Mouse (Mus musculus) liver, embryonic 14.5 days (tissue): Measurements from ENCODE around the gene Azin2. TPM values are rescaled to one million over a fixed set of nuclear protein-coding genes. Genes with fewer than 3 reads are reported as not detected.

Experiments
- ATAC-seq: fragments of 200-750 bp; cut with Nextera tagmentation; 2 replicates; pipeline ENCODE4 v1.8.0; 2017; ENCODE audit warnings: moderate number of reproducible peaks, mild to moderate bottlenecking, moderate library complexity; ENCODE audit not compliant: insufficient read depth
- DNase-seq, 3 experiments: peaks; one replicate each; pipeline ENCODE4 v3.0.0-alpha.2; 2012 to 2013; ENCODE audit warnings: low read depth in 3 of 3, low spot score in 3 of 3
- H3K27ac ChIP-seq: fragments of 300-500 bp; sonication (generic); 2 replicates; pipeline ENCODE4 v1.5.1; 2014; ENCODE audit warnings: moderate library complexity, mild to moderate bottlenecking, control low read depth, inconsistent platforms
- H3K27me3 ChIP-seq: fragments of 300-500 bp; sonication (generic); 2 replicates; pipeline ENCODE4 v1.6.1; 2014; ENCODE audit warnings: mild to moderate bottlenecking, low read length, moderate library complexity; ENCODE audit not compliant: control insufficient read depth, insufficient read depth
- H3K36me3 ChIP-seq: fragments of 300-500 bp; sonication (generic); replicated peaks from 2 replicates; pipeline ENCODE4 v1.6.1; 2014; ENCODE audit warnings: low read depth; ENCODE audit not compliant: control insufficient read depth, insufficient read depth
- H3K4me1 ChIP-seq, 2 experiments: fragments of 200-500 bp in 1 of 2; fragments of 300-500 bp in 1 of 2; sonication (generic) in 1 of 2; replicated peaks; 2 replicates each; pipeline ENCODE4 v1.6.1; 2012 to 2014; ENCODE audit warnings: antibody characterized with exemption in 1 of 2, inconsistent platforms in 1 of 2, low read length in 1 of 2; ENCODE audit not compliant: control insufficient read depth in 2 of 2, insufficient read depth in 2 of 2
- H3K4me2 ChIP-seq: fragments of 300-500 bp; sonication (generic); 2 replicates; pipeline ENCODE4 v1.6.1; 2014; ENCODE audit warnings: low read depth, mild to moderate bottlenecking, control low read depth, moderate library complexity
- H3K4me3 ChIP-seq, 2 experiments: fragments of 200-500 bp in 1 of 2; fragments of 300-500 bp in 1 of 2; sonication (generic) in 1 of 2; 2 replicates each; pipeline ENCODE4 v1.5.1; 2012 to 2014; ENCODE audit warnings: low read depth in 2 of 2, low read length in 2 of 2, mild to moderate bottlenecking in 2 of 2, control low read depth in 1 of 2, inconsistent platforms in 1 of 2, moderate library complexity in 1 of 2; ENCODE audit not compliant: insufficient read depth in 1 of 2
- H3K9ac ChIP-seq: fragments of 300-500 bp; sonication (generic); replicated peaks from 2 replicates; pipeline ENCODE4 v1.6.1; 2014; ENCODE audit warnings: mild to moderate bottlenecking, control low read depth, moderate library complexity
- H3K9me3 ChIP-seq: fragments of 300-500 bp; sonication (generic); 2 replicates; pipeline ENCODE4 v1.6.1; 2016; ENCODE audit warnings: low read length, mixed read lengths; ENCODE audit not compliant: control insufficient read depth
- CTCF ChIP-seq: IDR thresholded peaks from 2 replicates; pipeline ENCODE4 v1.5.1; 2016; ENCODE audit warnings: antibody characterized with exemption, low read depth, control low read depth
- EP300 ChIP-seq: IDR thresholded peaks from 2 replicates; pipeline ENCODE4 v1.6.1; 2016; ENCODE audit warnings: antibody characterized with exemption, low read depth
- WGBS: fragments of 180-500 bp; shearing (Covaris S2); extraction: QIAGEN DNeasy Blood & Tissue Kit; methylation state at CpG from one replicate; pipeline ENCODE4 v1.1.7; 2014; ENCODE audit not compliant: insufficient replicate concordance; 5-methylcytosine and 5-hydroxymethylcytosine counted together
- polyA plus RNA-seq, 2 experiments: library from polyadenylated mRNA; depleted of rRNA in 1 of 2; stranded (reverse) in 1 of 2; unstranded in 1 of 2; fragments of >200 nt; fragmentation: Nextera tagmentation in 1 of 2; extraction: Ambion mirVana in 1 of 2; gene quantifications; 2 replicates each; pipeline versions ENCODE4 v1.2.1 to v1.2.3; 2012 to 2014

The Azin2 gene
- polyA plus RNA-seq, 2 experiments = 0.27 to 0.47 TPM

- no peaks in the 10 kb centered on the region for H3K9me3 ChIP-seq
- H3K36me3 ChIP-seq = no peaks in the 10 kb centered on the region
- WGBS = 70% methylated on average over 4 of the region's 4 CpGs
- H3K27me3 ChIP-seq = no peaks in the 10 kb centered on the region
- no peak for DNase-seq
- H3K9ac ChIP-seq = no peak overlapping the region
- ATAC-seq = no peak
- no peak overlapping the region for H3K4me3 ChIP-seq
- H3K4me2 ChIP-seq = no peak overlapping the region
- H3K4me1 ChIP-seq = peaks cover 0 to 3% of the 10 kb centered on the region in 2 experiments; a peak in 1 of 4 replicates
- H3K27ac ChIP-seq = no peak overlapping the region
- TF ChIP-seq EP300 = no peak
- no peak for TF ChIP-seq CTCF
These were observed 66.4 kb downstream of the Azin2 start for GRCm38 (mm10) chr4:128895841-128896240.

GRCm38 (mm10) chr4:128894112-128894511, 68.1 kb downstream of the Azin2 start:
- Histone ChIP-seq H3K27me3 (no peaks in the 10 kb centered on the region), H3K4me3 (no peak overlapping the region), H3K36me3 (no peaks in the 10 kb centered on the region), H3K27ac (no peak overlapping the region), H3K9me3 (no peaks in the 10 kb centered on the region), H3K4me2 (no peak overlapping the region), H3K9ac (no peak overlapping the region), H3K4me1 (peaks cover 0 to 3% of the 10 kb centered on the region in 2 experiments; a peak in 1 of 4 replicates)
- whole genome bisulfite sequencing = 64% methylated on average over 12 of the region's 12 CpGs
- TF ChIP-seq EP300 (no peak), CTCF (no peak)
- DNase-seq (no peak), ATAC-seq (no peak)

GRCm38 (mm10) chr4:128892188-128892587, 70.1 kb downstream of the Azin2 start:
- TF ChIP-seq CTCF (no peak), EP300 (no peak)

GRCm38 (mm10) chr4:128891746-128892145, 70.5 kb downstream of the Azin2 start:
- no peak for ATAC-seq
- Histone ChIP-seq H3K27ac (no peak overlapping the region), H3K9me3 (no peaks in the 10 kb centered on the region), H3K36me3 (no peaks in the 10 kb centered on the region), H3K4me2 (no peak overlapping the region), H3K4me1 (no peaks in the 10 kb centered on the region), H3K27me3 (no peaks in the 10 kb centered on the region), H3K4me3 (no peak overlapping the region), H3K9ac (no peak overlapping the region)
- no peak for TF ChIP-seq EP300
- no peak for TF ChIP-seq CTCF
- no peak for DNase-seq
- WGBS = 49% methylated on average over 6 of the region's 6 CpGs

More at GRCm38 (mm10) chr4:128892188-128892587, 70.1 kb downstream of the Azin2 start:
- DNase-seq = no peak
- Histone ChIP-seq H3K27ac (no peak overlapping the region), H3K9ac (no peak overlapping the region), H3K4me2 (no peak overlapping the region), H3K27me3 (no peaks in the 10 kb centered on the region), H3K4me3 (no peak overlapping the region), H3K9me3 (no peaks in the 10 kb centered on the region), H3K4me1 (no peaks in the 10 kb centered on the region), H3K36me3 (no peaks in the 10 kb centered on the region)
- ATAC-seq = no peak
- 65% methylated on average over 6 of the region's 6 CpGs for WGBS

- no peak overlapping the region for H3K4me3 ChIP-seq
- no peak overlapping the region for H3K9ac ChIP-seq
- no peaks in the 10 kb centered on the region for H3K27me3 ChIP-seq
- 13% methylated on average over 1 of the region's 1 CpGs for WGBS
- DNase-seq (no peak), ATAC-seq (no peak)
- H3K9me3 ChIP-seq = no peaks in the 10 kb centered on the region
- no peak overlapping the region for H3K4me2 ChIP-seq
- no peak for TF ChIP-seq CTCF
- no peak for TF ChIP-seq EP300
- no peaks in the 10 kb centered on the region for H3K36me3 ChIP-seq
- H3K4me1 ChIP-seq = no peaks in the 10 kb centered on the region
- no peak overlapping the region for H3K27ac ChIP-seq
These were observed 71.1 kb downstream of the Azin2 start for GRCm38 (mm10) chr4:128891157-128891556.
